ENCODE assay signal across 21 mouse cellular contexts in genomic region chr2:30822460-30822859, GRCm38 (mm10). TPM values are rescaled to one million over a fixed set of nuclear protein-coding genes. Genes with fewer than 3 reads are reported as not detected.
DNase-seq lines count a peak whose midpoint lies in the region; ATAC-seq lines count a peak whose summit lies in the region.
"Had no signal": no experiment of that assay in that cellular context is flagged by ENCODE, and none has a peak within 500 bp of the region (broad histone marks: within the 10 kb centered on the region; RNA-seq: fewer than 3 reads in every experiment).

No protein-coding gene starts in this region.

- no peak for DNase-seq in embryonic facial prominence, embryonic 11.5 days (ENCODE audit: low spot score)
- no peak for DNase-seq in embryonic facial prominence, embryonic 10.5 days (ENCODE audit: low spot score)
- no peak for DNase-seq in limb, embryonic 10.5 days (ENCODE audit: low spot score)
- DNase-seq in spleen, postnatal 36 days (ENCODE audit: low spot score in 2 of 2), result no peak
- DNase-seq: cerebellum, adult 11 months; embryo, embryonic 11 days; heart, adult 18-20 months; kidney, adult 9 months; kidney, postnatal 4 days; liver, postnatal 0 days; right cerebral cortex, postnatal 4 days; thymus, postnatal 4 days had no signal

- H3K27me3 ChIP-seq in embryonic facial prominence, embryonic 11.5 days (ENCODE audit: control insufficient read depth, insufficient read depth, low read length), result no peaks in the 10 kb centered on the region
- no peaks in the 10 kb centered on the region for H3K27me3 ChIP-seq in embryonic facial prominence, embryonic 10.5 days (replicated peaks; ENCODE audit: low read depth, poor library complexity, severe bottlenecking)
- no peaks in the 10 kb centered on the region for H3K27me3 ChIP-seq in kidney, embryonic 15.5 days
- no peaks in the 10 kb centered on the region for H3K27me3 ChIP-seq in kidney, embryonic 14.5 days (ENCODE audit: control insufficient read depth, insufficient read depth, low read length)
- no peaks in the 10 kb centered on the region for H3K27me3 ChIP-seq in midbrain, embryonic 13.5 days
- no peaks in the 10 kb centered on the region for H3K27me3 ChIP-seq in midbrain, embryonic 15.5 days (replicated peaks)
- no peaks in the 10 kb centered on the region for H3K27me3 ChIP-seq in limb, embryonic 10.5 days (ENCODE audit: low read depth, poor library complexity, severe bottlenecking)
- H3K27me3 ChIP-seq: forebrain, embryonic 12.5 days; heart, embryonic 15.5 days; intestine, embryonic 15.5 days; limb, embryonic 12.5 days had no signal

- no peak overlapping the region for H3K9ac ChIP-seq in embryonic facial prominence, embryonic 11.5 days (replicated peaks; ENCODE audit: low read length)
- H3K9ac ChIP-seq in kidney, embryonic 15.5 days, result no peak overlapping the region
- H3K9ac ChIP-seq in kidney, embryonic 14.5 days (ENCODE audit: low read depth, low read length), result no peak overlapping the region
- H3K9ac ChIP-seq in midbrain, embryonic 13.5 days (replicated peaks), result no peak overlapping the region
- H3K9ac ChIP-seq in midbrain, embryonic 15.5 days, result no peak overlapping the region
- H3K9ac ChIP-seq: forebrain, embryonic 12.5 days; heart, embryonic 15.5 days; limb, embryonic 12.5 days; liver, postnatal 0 days had no signal

- WGBS in embryonic facial prominence, embryonic 11.5 days, result 87% methylated on average over 8 of the region's 8 CpGs
- 91% methylated on average over 8 of the region's 8 CpGs for WGBS in embryonic facial prominence, embryonic 10.5 days
- WGBS in kidney, embryonic 15.5 days, result 90% methylated on average over 8 of the region's 8 CpGs
- 92% methylated on average over 8 of the region's 8 CpGs for WGBS in kidney, embryonic 14.5 days
- WGBS in midbrain, embryonic 13.5 days, result 84% methylated on average over 8 of the region's 8 CpGs
- WGBS in midbrain, embryonic 15.5 days, result 94% methylated on average over 8 of the region's 8 CpGs
- 91% methylated on average over 8 of the region's 8 CpGs for WGBS in limb, embryonic 10.5 days

- no peak overlapping the region for H3K4me2 ChIP-seq in embryonic facial prominence, embryonic 11.5 days (ENCODE audit: low read depth, low read length)
- H3K4me2 ChIP-seq in kidney, embryonic 15.5 days, result no peak overlapping the region
- H3K4me2 ChIP-seq in kidney, embryonic 14.5 days (replicated peaks; ENCODE audit: low read depth, low read length), result no peak overlapping the region
- H3K4me2 ChIP-seq in midbrain, embryonic 13.5 days (replicated peaks), result no peak overlapping the region
- H3K4me2 ChIP-seq in midbrain, embryonic 15.5 days, result no peak overlapping the region
- H3K4me2 ChIP-seq: forebrain, embryonic 12.5 days; heart, embryonic 15.5 days; intestine, embryonic 15.5 days; limb, embryonic 12.5 days; midbrain, embryonic 11.5 days had no signal

- peaks cover 7% of the 10 kb centered on the region for H3K4me1 ChIP-seq in embryonic facial prominence, embryonic 11.5 days (ENCODE audit: control insufficient read depth, insufficient read depth, low read length)
- peaks cover 43% of the 10 kb centered on the region for H3K4me1 ChIP-seq in embryonic facial prominence, embryonic 10.5 days
- H3K4me1 ChIP-seq in kidney, embryonic 15.5 days, result peaks cover 42% of the 10 kb centered on the region
- H3K4me1 ChIP-seq in kidney, embryonic 14.5 days (ENCODE audit: control insufficient read depth, insufficient read depth, low read length), result peaks cover 10% of the 10 kb centered on the region
- H3K4me1 ChIP-seq in midbrain, embryonic 13.5 days (replicated peaks), result peaks cover 23% of the 10 kb centered on the region
- peaks cover 13% of the 10 kb centered on the region for H3K4me1 ChIP-seq in midbrain, embryonic 15.5 days
- H3K4me1 ChIP-seq in limb, embryonic 10.5 days, result peaks cover 65% of the 10 kb centered on the region

- no peak overlapping the region for H3K4me3 ChIP-seq in embryonic facial prominence, embryonic 11.5 days (ENCODE audit: low read depth, low read length)
- H3K4me3 ChIP-seq in embryonic facial prominence, embryonic 10.5 days, result no peak overlapping the region
- no peak overlapping the region for H3K4me3 ChIP-seq in kidney, embryonic 15.5 days (replicated peaks)
- no peak overlapping the region for H3K4me3 ChIP-seq in kidney, embryonic 14.5 days (ENCODE audit: low read length)
- H3K4me3 ChIP-seq in midbrain, embryonic 13.5 days (replicated peaks), result no peak overlapping the region
- H3K4me3 ChIP-seq in midbrain, embryonic 15.5 days, result no peak overlapping the region
- H3K4me3 ChIP-seq in limb, embryonic 10.5 days, result 0 out of 2 replicates have a peak overlapping the region, but pooled peaks have one; percentile 1
- H3K4me3 ChIP-seq: forebrain, embryonic 12.5 days; heart, embryonic 15.5 days; intestine, embryonic 15.5 days; limb, embryonic 12.5 days had no signal

- 0 out of 2 replicates have a peak, but pooled peaks have one; percentile 8 for ATAC-seq in embryonic facial prominence, embryonic 11.5 days (replicated peaks; ENCODE audit: insufficient number of reproducible peaks, low FRiP score, low TSS enrichment, low read depth)
- no peak for ATAC-seq in kidney, embryonic 15.5 days (replicated peaks; ENCODE audit: low FRiP score)
- ATAC-seq in kidney, embryonic 14.5 days (ENCODE audit: low FRiP score, low TSS enrichment), result no peak
- no peak for ATAC-seq in midbrain, embryonic 13.5 days
- ATAC-seq in midbrain, embryonic 15.5 days (replicated peaks), result no peak
- ATAC-seq: liver, postnatal 0 days had no signal

- H3K27ac ChIP-seq in embryonic facial prominence, embryonic 11.5 days (replicated peaks; ENCODE audit: low read depth, low read length), result no peak overlapping the region
- H3K27ac ChIP-seq in embryonic facial prominence, embryonic 10.5 days (replicated peaks), result no peak overlapping the region; the same call in 1 of the 2 replicates
- 0 out of 2 replicates have a peak overlapping the region, but pooled peaks have one; percentile 69 for H3K27ac ChIP-seq in kidney, embryonic 15.5 days
- no peak overlapping the region for H3K27ac ChIP-seq in kidney, embryonic 14.5 days (ENCODE audit: low read depth, low read length)
- peak overlapping the region; percentile 14; the same call in 1 of the 2 replicates for H3K27ac ChIP-seq in midbrain, embryonic 13.5 days
- no peak overlapping the region for H3K27ac ChIP-seq in midbrain, embryonic 15.5 days
- no peak overlapping the region for H3K27ac ChIP-seq in limb, embryonic 10.5 days
- H3K27ac ChIP-seq: limb, embryonic 12.5 days had no signal

- peaks cover 30% of the 10 kb centered on the region for H3K36me3 ChIP-seq in embryonic facial prominence, embryonic 11.5 days (replicated peaks; ENCODE audit: control insufficient read depth, insufficient read depth, low read depth, low read length)
- peaks cover 94% of the 10 kb centered on the region for H3K36me3 ChIP-seq in embryonic facial prominence, embryonic 10.5 days (replicated peaks)
- H3K36me3 ChIP-seq in kidney, embryonic 15.5 days, result peaks cover 83% of the 10 kb centered on the region
- peaks cover 76% of the 10 kb centered on the region for H3K36me3 ChIP-seq in kidney, embryonic 14.5 days (ENCODE audit: control insufficient read depth, insufficient read depth, low read length)
- H3K36me3 ChIP-seq in midbrain, embryonic 13.5 days, result peaks cover 86% of the 10 kb centered on the region
- peaks cover 35% of the 10 kb centered on the region for H3K36me3 ChIP-seq in midbrain, embryonic 15.5 days (replicated peaks)
- H3K36me3 ChIP-seq in limb, embryonic 10.5 days, result peaks cover 95% of the 10 kb centered on the region

- no peaks in the 10 kb centered on the region for H3K9me3 ChIP-seq in embryonic facial prominence, embryonic 11.5 days (replicated peaks; ENCODE audit: control insufficient read depth, low read length)
- H3K9me3 ChIP-seq in embryonic facial prominence, embryonic 10.5 days, result peaks cover 11% of the 10 kb centered on the region
- peaks cover 3% of the 10 kb centered on the region; the same call in 1 of the 2 replicates for H3K9me3 ChIP-seq in kidney, embryonic 15.5 days (replicated peaks)
- 0 out of 2 replicates have a peak, but pooled peaks cover 3% of the 10 kb centered on the region for H3K9me3 ChIP-seq in kidney, embryonic 14.5 days (ENCODE audit: control insufficient read depth, low read length)
- no peaks in the 10 kb centered on the region for H3K9me3 ChIP-seq in midbrain, embryonic 13.5 days
- no peaks in the 10 kb centered on the region for H3K9me3 ChIP-seq in midbrain, embryonic 15.5 days
- 0 out of 2 replicates have a peak, but pooled peaks cover 3% of the 10 kb centered on the region for H3K9me3 ChIP-seq in limb, embryonic 10.5 days (replicated peaks)
- H3K9me3 ChIP-seq: heart, embryonic 15.5 days; intestine, embryonic 15.5 days had no signal

RNA-seq across cellular contexts. Expression of gene Asb6, which starts 7.7 kb away (rescaled TPM):
- polyA plus RNA-seq in embryonic facial prominence, embryonic 11.5 days (2014; fragmentation: Nextera tagmentation; extraction: Ambion mirVana), result 27.6 and 35.7 TPM in 2 replicates
- polyA plus RNA-seq in embryonic facial prominence, embryonic 10.5 days (2016; fragmentation: Nextera tagmentation; extraction: Ambion mirVana), result 53.9 and 56.0 TPM in 2 replicates
- polyA plus RNA-seq in kidney, embryonic 15.5 days (2015; fragmentation: Nextera tagmentation; extraction: Ambion mirVana), result 35.5 and 38.3 TPM in 2 replicates
- 29.7 and 33.3 TPM in 2 replicates for polyA plus RNA-seq in kidney, embryonic 14.5 days (2014; fragmentation: Nextera tagmentation; extraction: Ambion mirVana)
- 41.7 and 43.0 TPM in 2 replicates for polyA plus RNA-seq in midbrain, embryonic 13.5 days (2015; fragmentation: Nextera tagmentation; extraction: Ambion mirVana)
- polyA plus RNA-seq in midbrain, embryonic 15.5 days (2015; fragmentation: Nextera tagmentation; extraction: Ambion mirVana), result 44.9 and 47.5 TPM in 2 replicates
- polyA plus RNA-seq in limb, embryonic 10.5 days (2016; fragmentation: Nextera tagmentation; extraction: Ambion mirVana), result 59.4 and 61.3 TPM in 2 replicates

RNA-seq across cellular contexts. Expression of gene Prrx2, which starts 12.3 kb away (rescaled TPM):
- 106 and 109 TPM in 2 replicates for polyA plus RNA-seq in embryonic facial prominence, embryonic 11.5 days (2014; fragmentation: Nextera tagmentation; extraction: Ambion mirVana)
- polyA plus RNA-seq in embryonic facial prominence, embryonic 10.5 days (2016; fragmentation: Nextera tagmentation; extraction: Ambion mirVana), result 87.6 and 94.6 TPM in 2 replicates
- 10.6 and 10.9 TPM in 2 replicates for polyA plus RNA-seq in kidney, embryonic 15.5 days (2015; fragmentation: Nextera tagmentation; extraction: Ambion mirVana)
- polyA plus RNA-seq in kidney, embryonic 14.5 days (2014; fragmentation: Nextera tagmentation; extraction: Ambion mirVana), result 15.3 and 20.1 TPM in 2 replicates
- polyA plus RNA-seq in midbrain, embryonic 13.5 days (2015; fragmentation: Nextera tagmentation; extraction: Ambion mirVana), result 2.0 and 2.8 TPM in 2 replicates
- 3.7 and 4.0 TPM in 2 replicates for polyA plus RNA-seq in midbrain, embryonic 15.5 days (2015; fragmentation: Nextera tagmentation; extraction: Ambion mirVana)
- 111 and 140 TPM in 2 replicates for polyA plus RNA-seq in limb, embryonic 10.5 days (2016; fragmentation: Nextera tagmentation; extraction: Ambion mirVana)

RNA-seq across cellular contexts. Expression of gene Ntmt1, which starts 14.8 kb away (rescaled TPM):
- 98.9 and 101 TPM in 2 replicates for polyA plus RNA-seq in embryonic facial prominence, embryonic 11.5 days (2014; fragmentation: Nextera tagmentation; extraction: Ambion mirVana)
- 134 and 135 TPM in 2 replicates for polyA plus RNA-seq in embryonic facial prominence, embryonic 10.5 days (2016; fragmentation: Nextera tagmentation; extraction: Ambion mirVana)
- polyA plus RNA-seq in kidney, embryonic 15.5 days (2015; fragmentation: Nextera tagmentation; extraction: Ambion mirVana), result 82.6 and 96.6 TPM in 2 replicates
- 95.6 and 101 TPM in 2 replicates for polyA plus RNA-seq in kidney, embryonic 14.5 days (2014; fragmentation: Nextera tagmentation; extraction: Ambion mirVana)
- polyA plus RNA-seq in midbrain, embryonic 13.5 days (2015; fragmentation: Nextera tagmentation; extraction: Ambion mirVana), result 121 and 123 TPM in 2 replicates
- 122 and 123 TPM in 2 replicates for polyA plus RNA-seq in midbrain, embryonic 15.5 days (2015; fragmentation: Nextera tagmentation; extraction: Ambion mirVana)
- 138 and 141 TPM in 2 replicates for polyA plus RNA-seq in limb, embryonic 10.5 days (2016; fragmentation: Nextera tagmentation; extraction: Ambion mirVana)

RNA-seq across cellular contexts. Expression of gene 1700001O22Rik, which starts 19.0 kb away (rescaled TPM):
- 1.8 and 3.6 TPM in 2 replicates for polyA plus RNA-seq in embryonic facial prominence, embryonic 11.5 days (2014; fragmentation: Nextera tagmentation; extraction: Ambion mirVana)
- polyA plus RNA-seq in embryonic facial prominence, embryonic 10.5 days (2016; fragmentation: Nextera tagmentation; extraction: Ambion mirVana), result 2.4 and 3.1 TPM in 2 replicates
- polyA plus RNA-seq in kidney, embryonic 15.5 days (2015; fragmentation: Nextera tagmentation; extraction: Ambion mirVana), result 3.5 TPM in 2 replicates
- polyA plus RNA-seq in kidney, embryonic 14.5 days (2014; fragmentation: Nextera tagmentation; extraction: Ambion mirVana), result 3.8 and 4.2 TPM in 2 replicates
- 1.1 and 1.3 TPM in 2 replicates for polyA plus RNA-seq in midbrain, embryonic 13.5 days (2015; fragmentation: Nextera tagmentation; extraction: Ambion mirVana)
- polyA plus RNA-seq in midbrain, embryonic 15.5 days (2015; fragmentation: Nextera tagmentation; extraction: Ambion mirVana), result 1.2 and 1.7 TPM in 2 replicates
- 2.1 and 4.0 TPM in 2 replicates for polyA plus RNA-seq in limb, embryonic 10.5 days (2016; fragmentation: Nextera tagmentation; extraction: Ambion mirVana)
- polyA plus RNA-seq: liver, postnatal 0 days had no signal

Comparison
In these comparisons a context has a peak if more than half of its experiments do, and no peak if none do; other contexts are left out.
1. H3K27ac ChIP-seq: peak in kidney, embryonic 15.5 days (single experiment) and midbrain, embryonic 13.5 days (single experiment); none in embryonic facial prominence, embryonic 11.5 days (single experiment), embryonic facial prominence, embryonic 10.5 days (single experiment), kidney, embryonic 14.5 days (single experiment), midbrain, embryonic 15.5 days (single experiment) and limb, embryonic 10.5 days (single experiment).